Mouse (Mus musculus) hindlimb bud, embryonic 11.5 days (tissue): Measurements from ENCODE around the gene Olfr1383.
"Not testable (repeated sequence)": the region's sequence is repeated elsewhere in the genome, so short reads cannot be mapped to it uniquely, and the experiment has no call there.

Source experiments
- DNase-seq: peaks from one replicate; pipeline ENCODE4 v3.0.0-alpha.2; 2012; ENCODE audit warnings: low read depth, low spot score; ENCODE audit errors: extremely low spot score

Gene Olfr1383

GRCm38 (mm10) chr11:49519348-49519747 lies at the start of gene Olfr1383:
TSS of gene Olfr1383 (plus strand) at chr11:49519648.
- DNase-seq: no peak

- no peak for DNase-seq
These were observed 33.5 kb upstream of the Olfr1383 start for GRCm38 (mm10) chr11:49485973-49486372.

GRCm38 (mm10) chr11:49488770-49489169 lies 30.7 kb upstream of the Olfr1383 start, which contains the start of gene Olfr1385:
TSS of gene Olfr1385 (plus strand) at chr11:49489070.
- not testable (repeated sequence) for DNase-seq

- DNase-seq: no peak
These were observed 1.4 kb upstream of the Olfr1383 start for GRCm38 (mm10) chr11:49518086-49518485.

- no peak for DNase-seq
These were observed 8.5 kb downstream of the Olfr1383 start, which contains the start of gene Olfr1382 for GRCm38 (mm10) chr11:49527947-49528346. TSS of gene Olfr1382 (plus strand) at chr11:49528247.

- no peak for DNase-seq
These were observed 13.3 kb downstream of the Olfr1383 start for GRCm38 (mm10) chr11:49532761-49533160.

- DNase-seq: not testable (repeated sequence)
These were observed 17.2 kb downstream of the Olfr1383 start for GRCm38 (mm10) chr11:49536631-49537030.

- not testable (repeated sequence) for DNase-seq
These were observed 23.7 kb downstream of the Olfr1383 start, which contains the start of gene Olfr1381 for GRCm38 (mm10) chr11:49543149-49543548. TSS of gene Olfr1381 (plus strand) at chr11:49543449.

- not testable (repeated sequence) for DNase-seq
These were observed 34.6 kb downstream of the Olfr1383 start for GRCm38 (mm10) chr11:49554033-49554432.

GRCm38 (mm10) chr11:49556578-49556977 lies 37.1 kb downstream of the Olfr1383 start, which contains the start of gene Olfr1380:
TSS of gene Olfr1380 (plus strand) at chr11:49556878.
- DNase-seq: not testable (repeated sequence)

GRCm38 (mm10) chr11:49575054-49575453 lies 55.6 kb downstream of the Olfr1383 start:
- not testable (repeated sequence) for DNase-seq
